ENCODE assay signal across 26 mouse cellular contexts in genomic region chr8:81826406-81826805, GRCm38 (mm10).
DNase-seq lines count a peak whose midpoint lies in the region; TF ChIP-seq lines count a peak whose summit lies in the region.
"Had no signal": no experiment of that assay in that cellular context is flagged by ENCODE, and none has a peak within 500 bp of the region (broad histone marks: within the 10 kb centered on the region; RNA-seq: fewer than 3 reads in every experiment).

No protein-coding gene starts in this region.

- peak overlapping the region; percentile 53 for H3K27ac ChIP-seq in heart, adult 2 months
- H3K27ac ChIP-seq: hindbrain, embryonic 12.5 days; hindbrain, postnatal 0 days; liver, embryonic 12.5 days; macrophage; midbrain, embryonic 13.5 days; neural tube, embryonic 15.5 days; stomach, embryonic 15.5 days had no signal

- no peaks in the 10 kb centered on the region; the same call in 1 of the 2 replicates for H3K79me2 ChIP-seq in heart, adult 2 months (replicated peaks; ENCODE audit: control insufficient read depth, insufficient read depth, low read length)

- 39% methylated on average over 2 of the region's 2 CpGs for WGBS in heart, adult 2 months

- H3K9ac ChIP-seq in heart, adult 2 months (ENCODE audit: low read depth, low read length): no peak overlapping the region
- H3K9ac ChIP-seq: hindbrain, embryonic 12.5 days; liver, embryonic 12.5 days; liver, postnatal 0 days; midbrain, embryonic 13.5 days; neural tube, embryonic 15.5 days; stomach, embryonic 15.5 days had no signal

- TF ChIP-seq CTCF in heart, adult 2 months (IDR thresholded peaks at IDR 0.05): no peak

- DNase-seq in heart, adult 2 months: no peak
- no peak for DNase-seq in heart, postnatal 25 days (ENCODE audit: low spot score)
- DNase-seq in kidney, postnatal 14 days: peak; percentile 51
- DNase-seq in kidney, postnatal 4 days: no peak
- peak; percentile 56 for DNase-seq in adipocyte (ENCODE audit: low spot score)
- DNase-seq in skeletal muscle tissue, adult 2 months (ENCODE audit: low read depth, low spot score): peak; percentile 39
- no peak for DNase-seq in neural tube, embryonic 10.5 days (ENCODE audit: extremely low spot score, low spot score)
- DNase-seq: adrenal gland, postnatal 10 days; B cell, adult 2 months; cerebellum, adult 11 months; cerebellum, adult 9-10 months; cerebellum, postnatal 36 days; heart, adult 11 months; heart, postnatal 14 days; layer of hippocampus, postnatal 36 days; left cerebral cortex, postnatal 4 days; liver, postnatal 0 days; retina, postnatal 1 day; right cerebral cortex, postnatal 14 days had no signal

- no peak for TF ChIP-seq POLR2A in heart, adult 2 months (IDR thresholded peaks at IDR 0.05; ENCODE audit: insufficient read depth, low read depth, low read length)

- H3K36me3 ChIP-seq in heart, adult 2 months (ENCODE audit: control insufficient read depth, insufficient read depth, low read length): peaks cover 7% of the 10 kb centered on the region; the same call in 1 of the 2 replicates
- H3K36me3 ChIP-seq: hindbrain, embryonic 12.5 days; liver, embryonic 12.5 days; midbrain, embryonic 13.5 days; neural tube, embryonic 15.5 days; stomach, embryonic 15.5 days had no signal

- intact Hi-C loops in heart, adult 2 months (cut with DNase I): loop anchor here (10.0 kb wide), 1 partner anchor 118 kb away; no protein-coding TSS in a partner anchor
- intact Hi-C loops in heart, postnatal 25 days (cut with DNase I): no loop called here

- peaks cover 4% of the 10 kb centered on the region for H3K4me1 ChIP-seq in heart, adult 2 months (ENCODE audit: control insufficient read depth, insufficient read depth, low read length)
- H3K4me1 ChIP-seq: hindbrain, embryonic 12.5 days; liver, embryonic 12.5 days; midbrain, embryonic 13.5 days; neural tube, embryonic 15.5 days; stomach, embryonic 15.5 days had no signal

- H3K4me3 ChIP-seq in heart, adult 2 months: no peak overlapping the region
- H3K4me3 ChIP-seq: hindbrain, embryonic 12.5 days; liver, embryonic 12.5 days; midbrain, embryonic 13.5 days; neural tube, embryonic 15.5 days; stomach, embryonic 15.5 days had no signal

- no peaks in the 10 kb centered on the region for H3K27me3 ChIP-seq in heart, adult 2 months (ENCODE audit: control insufficient read depth, insufficient read depth, low read length)
- H3K27me3 ChIP-seq: hindbrain, embryonic 12.5 days; liver, embryonic 12.5 days; midbrain, embryonic 13.5 days; neural tube, embryonic 15.5 days; stomach, embryonic 15.5 days had no signal

- no peak for TF ChIP-seq EP300 in heart, adult 2 months (IDR thresholded peaks at IDR 0.05; ENCODE audit: insufficient read depth, low read depth, low read length)

Comparison
In these comparisons a context has a peak if more than half of its experiments do, and no peak if none do; other contexts are left out.
1. DNase-seq: peak in kidney, postnatal 14 days (single experiment), adipocyte (single experiment) and skeletal muscle tissue, adult 2 months (single experiment); none in heart, adult 2 months (0 of 2), heart, postnatal 25 days (single experiment), kidney, postnatal 4 days (0 of 2) and neural tube, embryonic 10.5 days (single experiment).